8 mouse cellular contexts compared by ENCODE assay signal in the genomic region with DNA sequence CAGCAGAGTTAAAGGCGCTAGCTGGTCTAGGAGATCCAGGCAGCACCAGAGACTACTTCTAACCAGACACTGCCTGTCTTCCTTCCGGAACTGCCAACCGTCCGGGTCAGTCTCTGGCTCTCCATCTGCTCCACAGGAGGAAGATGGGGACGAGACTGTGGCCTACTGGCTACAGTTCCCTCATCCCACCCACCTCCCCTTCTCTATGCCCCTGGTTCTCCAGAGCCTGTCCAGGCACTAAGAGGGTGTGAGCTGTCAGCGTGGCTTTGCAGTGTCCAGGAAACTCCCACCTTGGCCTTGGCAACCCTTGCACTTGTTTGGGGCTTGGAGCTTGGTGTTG. TPM values are rescaled to one million over a fixed set of nuclear protein-coding genes. Genes with fewer than 3 reads are reported as not detected.
DNase-seq lines count a peak whose midpoint lies in the region; ATAC-seq and TF ChIP-seq lines count a peak whose summit lies in the region.

No protein-coding gene starts in this region.

- intact Hi-C loops in gastrocnemius, postnatal 14 days (cut with DNase I; ENCODE audit: low total_unique reads), result no loop called here

- peak overlapping the region; percentile 56 for H3K9ac ChIP-seq in heart, embryonic 15.5 days
- H3K9ac ChIP-seq in hindbrain, embryonic 12.5 days, result peak overlapping the region; percentile 71

- no peak overlapping the region for H3K27ac ChIP-seq in heart, embryonic 15.5 days
- H3K27ac ChIP-seq in bone marrow, adult 2 months (ENCODE audit: control insufficient read depth, insufficient read depth, low read depth, low read length, poor library complexity), result peak overlapping the region; percentile 86
- H3K27ac ChIP-seq in hindbrain, embryonic 12.5 days, result peak overlapping the region; percentile 72
- peak overlapping the region; percentile 86 for H3K27ac ChIP-seq in midbrain, embryonic 10.5 days (replicated peaks)

- DNase-seq in heart, adult 8-10 months (ENCODE audit: low spot score), result no peak
- no peak for DNase-seq in midbrain, embryonic 10.5 days (ENCODE audit: low spot score)
- no peak for DNase-seq in gastrocnemius, postnatal 14 days
- DNase-seq in right cerebral cortex, postnatal 14 days, result no peak
- DNase-seq in cerebellum, adult 11-12 months, result no peak

- peak overlapping the region; percentile 58 for H3K4me3 ChIP-seq in heart, embryonic 15.5 days
- peak overlapping the region; percentile 93 for H3K4me3 ChIP-seq in bone marrow, adult 2 months (replicated peaks; ENCODE audit: control insufficient read depth, low read depth, low read length)
- H3K4me3 ChIP-seq in hindbrain, embryonic 12.5 days, result peak overlapping the region; percentile 50
- H3K4me3 ChIP-seq in midbrain, embryonic 10.5 days, result peak overlapping the region; percentile 65

- TF ChIP-seq CTCF in bone marrow, adult 2 months (IDR thresholded peaks at IDR 0.05; ENCODE audit: control insufficient read depth, insufficient read depth, low read length), result no peak

- H3K9me3 ChIP-seq in heart, embryonic 15.5 days (replicated peaks), result no peaks in the 10 kb centered on the region
- H3K9me3 ChIP-seq in hindbrain, embryonic 12.5 days (replicated peaks), result no peaks in the 10 kb centered on the region
- no peaks in the 10 kb centered on the region for H3K9me3 ChIP-seq in midbrain, embryonic 10.5 days (replicated peaks)

- 2% methylated on average over 6 of the region's 6 CpGs for WGBS in heart, embryonic 15.5 days
- WGBS in bone marrow, adult 2 months, result under 1% methylated on average over 6 of the region's 6 CpGs
- under 1% methylated on average over 6 of the region's 6 CpGs for WGBS in hindbrain, embryonic 12.5 days
- under 1% methylated on average over 6 of the region's 6 CpGs for WGBS in midbrain, embryonic 10.5 days

- no peaks in the 10 kb centered on the region for H3K27me3 ChIP-seq in heart, embryonic 15.5 days
- no peaks in the 10 kb centered on the region for H3K27me3 ChIP-seq in hindbrain, embryonic 12.5 days
- no peaks in the 10 kb centered on the region for H3K27me3 ChIP-seq in midbrain, embryonic 10.5 days (ENCODE audit: low read depth, poor library complexity, severe bottlenecking)

- peak; percentile 45; the same call in 1 of the 2 replicates for ATAC-seq in heart, embryonic 15.5 days (replicated peaks; ENCODE audit: insufficient number of reproducible peaks, insufficient read depth, low FRiP score, low read depth)
- ATAC-seq in hindbrain, embryonic 12.5 days (ENCODE audit: low FRiP score), result peak; percentile 71

- H3K36me3 ChIP-seq in heart, embryonic 15.5 days, result no peaks in the 10 kb centered on the region
- H3K36me3 ChIP-seq in hindbrain, embryonic 12.5 days, result no peaks in the 10 kb centered on the region
- H3K36me3 ChIP-seq in midbrain, embryonic 10.5 days, result no peaks in the 10 kb centered on the region

- no peak for TF ChIP-seq POLR2A in bone marrow, adult 2 months (IDR thresholded peaks at IDR 0.05; ENCODE audit: borderline replicate concordance, control insufficient read depth, low read depth, low read length)

- H3K4me1 ChIP-seq in heart, embryonic 15.5 days (replicated peaks), result no peaks in the 10 kb centered on the region; the same call in 1 of the 2 replicates
- H3K4me1 ChIP-seq in bone marrow, adult 2 months (ENCODE audit: control insufficient read depth, insufficient read depth, low read length), result peaks cover 2% of the 10 kb centered on the region; the same call in 1 of the 2 replicates
- peaks cover 12% of the 10 kb centered on the region for H3K4me1 ChIP-seq in hindbrain, embryonic 12.5 days
- peaks cover 21% of the 10 kb centered on the region for H3K4me1 ChIP-seq in midbrain, embryonic 10.5 days

- peak overlapping the region; percentile 86 for H3K4me2 ChIP-seq in heart, embryonic 15.5 days
- H3K4me2 ChIP-seq in hindbrain, embryonic 12.5 days (replicated peaks), result peak overlapping the region; percentile 68

RNA-seq across cellular contexts. Expression of a gene that starts 1.8 kb away (rescaled TPM):
- polyA plus RNA-seq in heart, embryonic 15.5 days (2015; fragmentation: Nextera tagmentation; extraction: Ambion mirVana), result 35.3 and 35.8 TPM in 2 replicates
- under 1 TPM; 0.27 to 0.75 (median 0.55) TPM for total RNA-seq in heart, adult 8-10 months (2022)
- 4.7 and 16.1 TPM in 2 replicates for polyA plus RNA-seq in bone marrow, adult 2 months (2011; ENCODE audit: insufficient read depth, insufficient read length, low replicate concordance, missing spikeins)
- polyA plus RNA-seq in hindbrain, embryonic 12.5 days (2016; fragmentation: Nextera tagmentation; extraction: Ambion mirVana), result 50.9 and 53.5 TPM in 2 replicates
- polyA plus RNA-seq in midbrain, embryonic 10.5 days (2016; fragmentation: Nextera tagmentation; extraction: Ambion mirVana), result 52.9 and 56.6 TPM in 2 replicates
- total RNA-seq in gastrocnemius, postnatal 14 days (2021), result 1 to 10 TPM in 1 of 2 experiments, under 1 TPM in 1; 0.66 to 1.7 TPM
